Mouse (Mus musculus) stomach, postnatal 0 days (tissue): ENCODE measurements around the gene AI837181. TPM values are rescaled to one million over a fixed set of nuclear protein-coding genes. Genes with fewer than 3 reads are reported as not detected.
"Not testable (repeated sequence)": the region's sequence is repeated elsewhere in the genome, so short reads cannot be mapped to it uniquely, and the experiment has no call there.

Experiments used
- ATAC-seq: fragments of 200-750 bp; cut with Nextera tagmentation; 2 replicates; pipeline ENCODE4 v1.8.0; 2017; ENCODE audit not compliant: low FRiP score, low TSS enrichment
- DNase-seq: peaks from one replicate; pipeline ENCODE4 v3.0.0-alpha.2; 2016; ENCODE audit warnings: low spot score
- H3K27ac ChIP-seq: fragments of 300-500 bp; sonication (generic); replicated peaks from 2 replicates; pipeline ENCODE4 v1.5.1; 2014; ENCODE audit warnings: mild to moderate bottlenecking, control low read depth
- H3K27me3 ChIP-seq: fragments of 300-500 bp; sonication (generic); 2 replicates; pipeline ENCODE4 v1.6.1; 2014; ENCODE audit warnings: low read length; ENCODE audit not compliant: control insufficient read depth, insufficient read depth
- H3K36me3 ChIP-seq: fragments of 300-500 bp; sonication (generic); 2 replicates; pipeline ENCODE4 v1.6.1; 2014; ENCODE audit warnings: low read length, mixed read lengths; ENCODE audit not compliant: control insufficient read depth, insufficient read depth
- H3K4me1 ChIP-seq: fragments of 300-500 bp; sonication (generic); replicated peaks from 2 replicates; pipeline ENCODE4 v1.6.1; 2014; ENCODE audit warnings: antibody characterized with exemption; ENCODE audit not compliant: control insufficient read depth, insufficient read depth
- H3K4me2 ChIP-seq: fragments of 300-500 bp; sonication (generic); replicated peaks from 2 replicates; pipeline ENCODE4 v1.6.1; 2014; ENCODE audit warnings: low read depth, mild to moderate bottlenecking, control low read depth, moderate library complexity
- H3K4me3 ChIP-seq: fragments of 300-500 bp; sonication (generic); 2 replicates; pipeline ENCODE4 v1.5.1; 2014; ENCODE audit warnings: low read depth, low read length, control low read depth
- H3K9ac ChIP-seq: fragments of 300-500 bp; sonication (generic); 2 replicates; pipeline ENCODE4 v1.6.1; 2014; ENCODE audit warnings: mild to moderate bottlenecking, low read length, control low read depth, mixed read lengths
- H3K9me3 ChIP-seq: fragments of 300-500 bp; sonication (generic); 2 replicates; pipeline ENCODE4 v1.6.1; 2016; ENCODE audit warnings: low read length; ENCODE audit not compliant: control insufficient read depth
- CTCF ChIP-seq: IDR thresholded peaks from 2 replicates; pipeline ENCODE4 v1.5.1; 2016; ENCODE audit warnings: antibody characterized with exemption, low read depth, mild to moderate bottlenecking, moderate library complexity
- EP300 ChIP-seq: optimal IDR thresholded peaks from 2 replicates; pipeline ENCODE3; 2016; ENCODE audit warnings: antibody characterized with exemption
- WGBS: fragments of 180-500 bp; shearing (Covaris S2); extraction: QIAGEN DNeasy Blood & Tissue Kit; methylation state at CpG from one replicate; pipeline ENCODE4 v1.1.7; 2014; 5-methylcytosine and 5-hydroxymethylcytosine counted together
- polyA plus RNA-seq: library from polyadenylated mRNA; unstranded; fragments of >200 nt; fragmentation: Nextera tagmentation; extraction: Ambion mirVana; gene quantifications from 2 replicates; pipeline ENCODE4 v1.2.1, GENCODE M21; 2015

Gene AI837181
- polyA plus RNA-seq, 1 experiment from 2014 or later, result 36.5 TPM

DNA sequence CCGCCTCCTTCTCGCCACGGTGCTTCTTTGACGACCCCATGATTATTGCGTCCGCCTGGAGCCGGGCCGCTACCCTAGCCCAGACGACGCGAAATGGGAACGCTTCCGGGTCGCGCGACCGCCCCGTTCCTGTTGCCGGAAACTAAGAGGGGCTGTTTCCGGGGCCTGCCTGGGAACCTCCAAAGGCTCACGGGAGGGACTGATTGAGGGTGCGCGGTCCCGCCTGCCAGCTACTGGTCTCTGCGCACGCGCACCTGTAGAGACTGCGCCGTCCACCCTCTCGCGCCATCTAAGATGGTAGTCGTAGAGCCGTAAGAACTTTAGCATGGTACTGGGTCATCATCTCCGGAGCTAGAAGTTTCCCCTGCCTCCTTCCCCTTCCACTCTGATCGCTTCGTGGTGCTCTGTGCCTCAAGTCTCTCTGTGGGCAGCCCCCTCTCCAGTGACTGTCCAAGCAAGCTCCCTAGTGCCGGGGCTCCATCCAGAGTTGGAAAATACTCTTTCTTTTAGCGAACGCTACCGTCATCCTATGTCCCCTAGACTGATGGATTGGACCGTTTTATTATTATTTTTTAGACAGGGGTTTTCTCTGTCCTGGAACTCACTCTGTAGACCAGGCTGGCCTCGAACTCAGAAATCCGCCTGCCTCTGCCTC is 36.2 kb upstream of the AI837181 start, which contains the start of gene Sart1:
Sart1 (minus strand) TSS at position 116 of the 655 bp plus-strand sequence.
- Histone ChIP-seq H3K4me2 (peak within 1 kb of the TSS; percentile 73), H3K9ac (peak within 1 kb of the TSS; percentile 96), H3K27ac (peak within 1 kb of the TSS; percentile 90), H3K27me3 (no peaks in the 10 kb centered on the region), H3K36me3 (peaks cover 9% of the 10 kb centered on the region), H3K4me1 (peaks cover 9% of the 10 kb centered on the region; the same call in 1 of the 2 replicates), H3K4me3 (peak within 1 kb of the TSS; percentile 91), H3K9me3 (no peaks in the 10 kb centered on the region)
- TF ChIP-seq EP300 (no peak), CTCF (no peak)
- 2% methylated on average over 42 of the region's 43 CpGs for WGBS
- DNase-seq, result peak; percentile 94
- ATAC-seq, result peak; percentile 94

DNA sequence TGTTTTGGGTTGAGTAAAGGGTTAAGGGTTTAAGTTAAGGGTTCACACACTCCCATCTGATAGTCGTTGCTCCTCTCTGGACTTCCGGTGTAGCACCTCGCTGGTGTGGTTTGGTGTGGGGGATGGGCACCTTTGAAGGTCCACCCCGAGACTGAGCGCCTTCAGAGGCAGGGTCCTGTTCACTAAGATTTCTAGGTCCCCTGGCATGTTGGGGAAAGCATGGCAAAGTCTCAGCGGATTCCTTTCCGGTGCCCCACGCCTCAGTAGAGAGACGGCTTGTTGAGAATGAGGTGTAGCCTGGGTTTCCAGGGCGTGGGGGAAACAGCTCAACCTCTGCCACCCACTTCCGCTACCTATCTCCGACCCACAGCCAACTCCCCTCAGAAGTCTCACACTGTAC is 35.3 kb upstream of the AI837181 start:
- peak overlapping the region; percentile 90 for H3K27ac ChIP-seq
- no peaks in the 10 kb centered on the region for H3K27me3 ChIP-seq
- TF ChIP-seq EP300 (no peak), CTCF (no peak; the same call in 1 of the 2 replicates)
- DNase-seq (peak; percentile 58), ATAC-seq (peak; percentile 46; the same call in 1 of the 2 replicates)
- H3K4me2 ChIP-seq, result peak overlapping the region; percentile 73
- peak overlapping the region; percentile 59 for H3K9ac ChIP-seq
- no peaks in the 10 kb centered on the region for H3K9me3 ChIP-seq
- no peaks in the 10 kb centered on the region for H3K36me3 ChIP-seq
- peak overlapping the region; percentile 91 for H3K4me3 ChIP-seq
- 15% methylated on average over 12 of the region's 12 CpGs for WGBS
- H3K4me1 ChIP-seq, result peaks cover 9% of the 10 kb centered on the region; the same call in 1 of the 2 replicates

DNA sequence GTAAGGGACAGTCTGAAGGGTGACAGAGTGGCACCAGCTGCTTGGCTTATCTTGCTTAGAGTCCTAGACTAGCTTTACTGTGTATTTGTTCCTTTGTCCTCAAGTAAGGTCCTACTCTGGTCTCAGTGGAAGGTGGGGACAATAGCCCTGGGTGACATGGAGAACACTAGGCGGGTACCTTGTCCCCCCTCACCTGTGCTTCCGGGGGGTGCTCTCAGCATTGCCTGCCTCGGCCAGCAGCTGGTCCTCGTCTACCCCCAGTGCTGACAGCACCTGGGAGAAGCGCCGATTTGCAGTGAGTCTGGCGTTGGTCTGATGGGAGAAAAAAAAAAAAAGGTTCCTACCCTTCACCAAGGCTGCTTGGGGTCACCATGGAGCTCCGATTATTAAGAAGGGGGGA is 34.5 kb upstream of the AI837181 start:
- H3K27me3 ChIP-seq, result no peaks in the 10 kb centered on the region
- no peak overlapping the region; the same call in 1 of the 2 replicates for H3K9ac ChIP-seq
- no peaks in the 10 kb centered on the region for H3K9me3 ChIP-seq
- no peak for TF ChIP-seq CTCF
- TF ChIP-seq EP300, result no peak
- 53% methylated on average over 8 of the region's 8 CpGs for WGBS
- peaks cover 9% of the 10 kb centered on the region; the same call in 1 of the 2 replicates for H3K4me1 ChIP-seq
- ATAC-seq (no peak; the same call in 1 of the 2 replicates), DNase-seq (no peak)
- H3K27ac ChIP-seq, result peak overlapping the region; percentile 90
- H3K4me2 ChIP-seq, result peak overlapping the region; percentile 73
- H3K36me3 ChIP-seq, result no peaks in the 10 kb centered on the region
- peak overlapping the region; percentile 91 for H3K4me3 ChIP-seq

DNA sequence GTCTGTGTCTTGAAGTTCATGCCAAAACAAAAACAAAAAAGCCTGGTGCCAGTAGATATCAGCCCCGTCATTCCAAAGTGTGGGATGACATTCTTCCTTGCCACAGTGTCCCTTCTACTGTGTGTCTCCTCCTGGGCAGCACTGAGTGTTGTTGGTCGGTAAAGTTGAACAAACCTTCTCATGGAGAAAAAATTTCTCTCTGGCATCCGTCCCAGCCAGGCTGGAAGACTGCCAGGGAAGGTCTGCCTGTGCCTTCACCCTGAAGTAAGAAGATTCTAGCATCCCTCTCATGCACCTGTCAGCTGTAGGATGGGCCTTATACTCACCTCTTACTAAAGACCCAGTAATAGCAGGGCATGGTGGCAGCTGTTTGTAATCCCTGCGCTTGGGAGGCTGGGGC is 32.1 kb upstream of the AI837181 start:
- DNase-seq (peak; percentile 63), ATAC-seq (no peak)
- Histone ChIP-seq H3K4me3 (no peak overlapping the region), H3K4me2 (no peak overlapping the region), H3K27ac (no peak overlapping the region), H3K9me3 (no peaks in the 10 kb centered on the region), H3K36me3 (no peaks in the 10 kb centered on the region), H3K9ac (no peak overlapping the region), H3K27me3 (no peaks in the 10 kb centered on the region), H3K4me1 (peaks cover 7% of the 10 kb centered on the region; the same call in 1 of the 2 replicates)
- TF ChIP-seq EP300, result no peak
- no peak for TF ChIP-seq CTCF
- WGBS, result 34% methylated on average over 4 of the region's 4 CpGs

GRCm38 (mm10) chr19:5394168-5394567 is 30.8 kb upstream of the AI837181 start:
- peaks cover 7% of the 10 kb centered on the region; the same call in 1 of the 2 replicates for H3K4me1 ChIP-seq
- DNase-seq (no peak), ATAC-seq (no peak)
- no peak overlapping the region for H3K4me2 ChIP-seq
- TF ChIP-seq EP300 (no peak), CTCF (no peak)
- H3K9me3 ChIP-seq, result no peaks in the 10 kb centered on the region
- H3K27ac ChIP-seq, result no peak overlapping the region
- no peak overlapping the region for H3K4me3 ChIP-seq
- WGBS, result 49% methylated on average over 10 of the region's 10 CpGs
- no peak overlapping the region for H3K9ac ChIP-seq
- no peaks in the 10 kb centered on the region for H3K36me3 ChIP-seq
- H3K27me3 ChIP-seq, result no peaks in the 10 kb centered on the region

DNA sequence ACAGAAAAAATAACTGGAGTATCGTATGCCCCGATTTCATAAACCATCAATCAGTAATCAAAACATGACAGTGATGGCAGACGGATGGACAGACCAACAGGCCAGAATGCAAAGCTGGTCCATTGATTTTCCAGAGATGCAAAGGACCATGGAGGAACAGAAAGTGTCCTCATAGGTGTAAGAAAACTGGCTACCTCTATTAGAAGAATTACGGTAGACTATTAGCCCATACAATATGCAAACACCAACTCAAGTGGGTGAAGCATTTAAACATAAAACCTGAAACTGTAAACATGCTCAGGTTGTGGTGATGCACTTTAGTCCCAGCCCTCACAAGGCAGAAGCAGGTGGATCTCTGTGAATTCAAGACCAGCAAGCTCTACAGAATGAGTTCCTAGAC is 29.6 kb upstream of the AI837181 start:
- DNase-seq, result no peak
- H3K27ac ChIP-seq, result no peak overlapping the region
- WGBS, result 61% methylated on average over 4 of the region's 4 CpGs
- H3K4me3 ChIP-seq, result no peak overlapping the region
- H3K27me3 ChIP-seq, result no peaks in the 10 kb centered on the region
- no peak for ATAC-seq
- H3K9me3 ChIP-seq, result no peaks in the 10 kb centered on the region
- no peaks in the 10 kb centered on the region for H3K36me3 ChIP-seq
- H3K4me1 ChIP-seq, result no peaks in the 10 kb centered on the region
- no peak for TF ChIP-seq EP300
- TF ChIP-seq CTCF, result no peak
- no peak overlapping the region for H3K4me2 ChIP-seq
- H3K9ac ChIP-seq, result no peak overlapping the region

DNA sequence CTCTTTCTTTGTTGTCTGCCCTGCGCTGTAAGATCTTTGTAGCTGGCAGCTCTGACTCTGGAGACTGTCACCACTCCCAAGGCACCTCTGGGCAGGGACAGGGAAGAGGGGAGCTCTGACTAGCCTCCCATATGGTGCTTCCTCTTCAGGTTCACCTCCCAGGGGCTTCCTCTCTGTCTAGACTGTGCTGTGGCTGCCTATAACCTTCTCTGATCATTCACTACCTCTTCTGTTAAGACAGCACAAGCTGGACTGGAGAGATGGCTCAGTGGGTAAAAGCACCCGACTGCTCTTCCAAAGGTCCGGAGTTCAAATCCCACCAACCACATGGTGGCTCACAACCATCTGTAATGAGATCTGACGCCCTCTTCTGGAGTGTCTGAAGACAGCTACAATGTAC is 23.9 kb upstream of the AI837181 start:
- not testable (repeated sequence) for ATAC-seq, H3K4me1 ChIP-seq, H3K36me3 ChIP-seq, H3K27ac ChIP-seq, H3K27me3 ChIP-seq, DNase-seq, H3K4me2 ChIP-seq, H3K9ac ChIP-seq, H3K9me3 ChIP-seq, H3K4me3 ChIP-seq
- 71% methylated on average over 4 of the region's 4 CpGs for WGBS
